Mouse (Mus musculus) hindbrain, embryonic 14.5 days (tissue): ENCODE results near the gene Smap2. TPM values are rescaled to one million over a fixed set of nuclear protein-coding genes. Genes with fewer than 3 reads are reported as not detected.

Experiments
- ATAC-seq: fragments of 200-750 bp; cut with Nextera tagmentation; 2 replicates; pipeline ENCODE4 v1.8.0; 2017; ENCODE audit warnings: moderate number of reproducible peaks, mild to moderate bottlenecking, moderate TSS enrichment, moderate library complexity; ENCODE audit not compliant: low FRiP score
- DNase-seq: peaks from one replicate; pipeline ENCODE4 v3.0.0-alpha.2; 2015; ENCODE audit warnings: low spot score
- H3K27ac ChIP-seq: fragments of 300-500 bp; sonication (generic); 2 replicates; pipeline ENCODE4 v1.5.1; 2014; ENCODE audit warnings: mild to moderate bottlenecking, moderate library complexity
- H3K27me3 ChIP-seq: fragments of 300-500 bp; sonication (generic); 2 replicates; pipeline ENCODE4 v1.6.1; 2014; ENCODE audit warnings: mild to moderate bottlenecking, low read length, mixed read lengths; ENCODE audit not compliant: control insufficient read depth, insufficient read depth
- H3K36me3 ChIP-seq: fragments of 300-500 bp; sonication (generic); replicated peaks from 2 replicates; pipeline ENCODE4 v1.6.1; 2014; ENCODE audit not compliant: control insufficient read depth, insufficient read depth
- H3K4me1 ChIP-seq: fragments of 300-500 bp; sonication (generic); replicated peaks from 2 replicates; pipeline ENCODE4 v1.6.1; 2014; ENCODE audit warnings: antibody characterized with exemption, low read length, mixed read lengths; ENCODE audit not compliant: control insufficient read depth, insufficient read depth
- H3K4me2 ChIP-seq: fragments of 300-500 bp; sonication (generic); replicated peaks from 2 replicates; pipeline ENCODE4 v1.6.1; 2014; ENCODE audit warnings: mild to moderate bottlenecking, moderate library complexity
- H3K4me3 ChIP-seq: fragments of 300-500 bp; sonication (generic); replicated peaks from 2 replicates; pipeline ENCODE4 v1.5.1; 2014; ENCODE audit warnings: mild to moderate bottlenecking, low read length
- H3K9ac ChIP-seq: fragments of 300-500 bp; sonication (generic); 2 replicates; pipeline ENCODE4 v1.6.1; 2014
- H3K9me3 ChIP-seq: fragments of 300-500 bp; sonication (generic); 2 replicates; pipeline ENCODE4 v1.6.1; 2016; ENCODE audit warnings: low read length; ENCODE audit not compliant: control insufficient read depth
- WGBS: fragments of 180-500 bp; shearing (Covaris S2); extraction: QIAGEN DNeasy Blood & Tissue Kit; methylation state at CpG from one replicate; pipeline ENCODE4 v1.1.7; 2014; 5-methylcytosine and 5-hydroxymethylcytosine counted together
- polyA plus RNA-seq: library from polyadenylated mRNA; unstranded; fragments of >200 nt; fragmentation: Nextera tagmentation; extraction: Ambion mirVana; gene quantifications from 2 replicates; pipeline ENCODE4 v1.2.1, GENCODE M21; 2014

The Smap2 gene
- polyA plus RNA-seq, 1 experiment from 2014 or later, result 57.3 TPM

GRCm38 (mm10) chr4:121040897-121041671 lies 24.0 kb upstream of the Smap2 start:
- no peak overlapping the region for H3K4me3 ChIP-seq
- peak overlapping the region; percentile 70 for H3K4me2 ChIP-seq
- H3K9ac ChIP-seq, result 0 out of 2 replicates have a peak overlapping the region, but pooled peaks have one; percentile 5
- peaks cover 15% of the 10 kb centered on the region; the same call in 1 of the 2 replicates for H3K27me3 ChIP-seq
- peaks cover 6% of the 10 kb centered on the region; the same call in 1 of the 2 replicates for H3K4me1 ChIP-seq
- peak overlapping the region; percentile 55 for H3K27ac ChIP-seq
- DNase-seq (peak; percentile 80), ATAC-seq (peak; percentile 71)
- WGBS, result 8% methylated on average over 18 of the region's 18 CpGs
- H3K9me3 ChIP-seq, result no peaks in the 10 kb centered on the region
- no peaks in the 10 kb centered on the region for H3K36me3 ChIP-seq

- no peaks in the 10 kb centered on the region for H3K9me3 ChIP-seq
- H3K4me2 ChIP-seq, result peak overlapping the region; percentile 70
- H3K9ac ChIP-seq, result peak overlapping the region; percentile 55; the same call in 1 of the 2 replicates
- 51% methylated on average over 14 of the region's 14 CpGs for WGBS
- H3K36me3 ChIP-seq, result no peaks in the 10 kb centered on the region
- peak overlapping the region; percentile 55; the same call in 1 of the 2 replicates for H3K27ac ChIP-seq
- DNase-seq (no peak), ATAC-seq (no peak)
- H3K4me3 ChIP-seq, result peak overlapping the region; percentile 40
- peaks cover 6% of the 10 kb centered on the region; the same call in 1 of the 2 replicates for H3K4me1 ChIP-seq
- H3K27me3 ChIP-seq, result peaks cover 15% of the 10 kb centered on the region; the same call in 1 of the 2 replicates
These were observed 23.3 kb upstream of the Smap2 start for GRCm38 (mm10) chr4:121040323-121040722.

GRCm38 (mm10) chr4:121039331-121040115 lies 22.5 kb upstream of the Smap2 start, which contains the start of gene Col9a2:
Gene Col9a2 (plus strand): TSS chr4:121039385.
- peak within 1 kb of the TSS; percentile 55 for H3K9ac ChIP-seq
- H3K36me3 ChIP-seq, result no peaks in the 10 kb centered on the region
- peak within 1 kb of the TSS; percentile 70 for H3K4me2 ChIP-seq
- peaks cover 15% of the 10 kb centered on the region; the same call in 1 of the 2 replicates for H3K27me3 ChIP-seq
- no peak within 1 kb of the TSS for H3K27ac ChIP-seq
- DNase-seq (peak; percentile 33), ATAC-seq (peak; percentile 44)
- 4% methylated on average over 46 of the region's 46 CpGs for WGBS
- H3K4me3 ChIP-seq, result peak within 1 kb of the TSS; percentile 40
- H3K4me1 ChIP-seq, result peaks cover 6% of the 10 kb centered on the region; the same call in 1 of the 2 replicates
- H3K9me3 ChIP-seq, result no peaks in the 10 kb centered on the region

GRCm38 (mm10) chr4:121033006-121033405 lies 16.0 kb upstream of the Smap2 start:
- 63% methylated on average over 2 of the region's 2 CpGs for WGBS

GRCm38 (mm10) chr4:121031440-121031839 lies 14.4 kb upstream of the Smap2 start:
- DNase-seq, result no peak

More at GRCm38 (mm10) chr4:121033006-121033405, 16.0 kb upstream of the Smap2 start:
- Histone ChIP-seq H3K27ac (no peak overlapping the region), H3K4me1 (no peaks in the 10 kb centered on the region), H3K27me3 (0 out of 2 replicates have a peak, but pooled peaks cover 3% of the 10 kb centered on the region), H3K9me3 (no peaks in the 10 kb centered on the region), H3K4me2 (no peak overlapping the region), H3K4me3 (no peak overlapping the region), H3K36me3 (no peaks in the 10 kb centered on the region), H3K9ac (no peak overlapping the region)
- no peak for ATAC-seq
- DNase-seq, result no peak

GRCm38 (mm10) chr4:121029632-121030031 lies 12.6 kb upstream of the Smap2 start:
- WGBS, result 79% methylated on average over 3 of the region's 3 CpGs
- Histone ChIP-seq H3K9ac (no peak overlapping the region), H3K36me3 (no peaks in the 10 kb centered on the region), H3K27ac (no peak overlapping the region), H3K27me3 (no peaks in the 10 kb centered on the region), H3K4me3 (no peak overlapping the region), H3K9me3 (no peaks in the 10 kb centered on the region), H3K4me1 (no peaks in the 10 kb centered on the region), H3K4me2 (no peak overlapping the region)
- ATAC-seq (no peak), DNase-seq (no peak)

More at GRCm38 (mm10) chr4:121031440-121031839, 14.4 kb upstream of the Smap2 start:
- H3K4me2 ChIP-seq, result no peak overlapping the region
- H3K27me3 ChIP-seq, result no peaks in the 10 kb centered on the region
- H3K9ac ChIP-seq, result no peak overlapping the region
- H3K9me3 ChIP-seq, result no peaks in the 10 kb centered on the region
- no peaks in the 10 kb centered on the region for H3K36me3 ChIP-seq
- H3K27ac ChIP-seq, result no peak overlapping the region
- no peak overlapping the region for H3K4me3 ChIP-seq
- no peaks in the 10 kb centered on the region for H3K4me1 ChIP-seq
- WGBS, result 63% methylated on average over 4 of the region's 4 CpGs
- ATAC-seq, result no peak

GRCm38 (mm10) chr4:121028659-121029392 lies 11.8 kb upstream of the Smap2 start:
- 26% methylated on average over 14 of the region's 14 CpGs for WGBS
- no peak for ATAC-seq

GRCm38 (mm10) chr4:121028146-121028545 lies 11.1 kb upstream of the Smap2 start:
- WGBS, result 91% methylated on average over 1 of the region's 1 CpGs
- no peaks in the 10 kb centered on the region for H3K27me3 ChIP-seq
- H3K4me1 ChIP-seq, result no peaks in the 10 kb centered on the region
- no peak overlapping the region for H3K4me3 ChIP-seq
- no peak overlapping the region for H3K9ac ChIP-seq
- no peak for ATAC-seq
- no peaks in the 10 kb centered on the region for H3K36me3 ChIP-seq
- no peak overlapping the region for H3K4me2 ChIP-seq
- H3K27ac ChIP-seq, result no peak overlapping the region
- no peak for DNase-seq
- H3K9me3 ChIP-seq, result no peaks in the 10 kb centered on the region

More at GRCm38 (mm10) chr4:121028659-121029392, 11.8 kb upstream of the Smap2 start:
- Histone ChIP-seq H3K4me2 (no peak overlapping the region), H3K36me3 (no peaks in the 10 kb centered on the region), H3K4me1 (no peaks in the 10 kb centered on the region), H3K4me3 (no peak overlapping the region), H3K9me3 (no peaks in the 10 kb centered on the region), H3K9ac (no peak overlapping the region), H3K27me3 (no peaks in the 10 kb centered on the region), H3K27ac (no peak overlapping the region)
- peak; percentile 67 for DNase-seq
